ENCODE assay signal across 33 mouse cellular contexts in the genomic region with DNA sequence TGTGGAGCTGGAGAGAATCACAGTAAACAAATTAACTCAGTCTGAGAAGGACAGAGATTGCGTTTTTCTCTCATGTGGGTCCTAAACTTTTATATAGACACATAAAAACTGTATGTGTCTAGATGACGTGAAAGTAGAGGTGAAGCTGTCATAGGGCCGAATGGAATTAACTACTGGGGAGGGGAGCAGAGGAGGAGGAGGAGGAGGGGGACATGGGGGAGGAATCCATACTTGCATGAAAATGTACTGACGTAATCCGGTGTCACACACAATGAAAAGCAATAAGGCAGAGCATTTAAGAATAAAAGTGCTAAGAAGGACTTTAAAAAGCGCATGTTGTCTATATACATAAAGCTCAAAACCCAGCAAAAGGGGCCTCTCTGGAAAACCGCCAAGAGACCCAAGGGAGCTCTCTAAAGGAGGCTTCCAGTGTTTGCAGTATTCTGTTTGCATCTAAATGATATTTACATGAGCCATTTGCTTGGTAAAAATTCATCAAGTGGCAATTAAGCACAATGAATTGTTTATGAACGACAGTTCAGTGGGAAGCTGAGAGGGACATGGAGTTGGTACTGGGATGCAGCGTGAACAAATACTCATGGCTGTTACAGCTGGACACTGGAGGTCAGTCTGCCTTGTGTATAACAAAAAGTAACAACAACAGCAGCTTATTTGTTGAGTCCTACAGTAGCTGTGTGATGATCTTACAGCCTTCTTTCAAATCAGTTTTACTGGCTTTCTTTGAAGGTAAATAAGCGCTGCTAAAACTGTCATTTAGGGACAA. TPM values are rescaled to one million over a fixed set of nuclear protein-coding genes. Genes with fewer than 3 reads are reported as not detected.
DNase-seq lines count a peak whose midpoint lies in the region; ATAC-seq lines count a peak whose summit lies in the region.
"Had no signal": no experiment of that assay in that cellular context is flagged by ENCODE, and none has a peak within 500 bp of the region (broad histone marks: within the 10 kb centered on the region; RNA-seq: fewer than 3 reads in every experiment).

No protein-coding gene starts in this region.

- H3K27me3 ChIP-seq in forebrain, embryonic 13.5 days, result no peaks in the 10 kb centered on the region; the same call in 1 of the 2 replicates
- H3K27me3 ChIP-seq in forebrain, embryonic 11.5 days (ENCODE audit: control insufficient read depth, insufficient read depth, low read length), result no peaks in the 10 kb centered on the region
- no peaks in the 10 kb centered on the region for H3K27me3 ChIP-seq in hindbrain, embryonic 14.5 days (ENCODE audit: control insufficient read depth, insufficient read depth, low read length)
- no peaks in the 10 kb centered on the region for H3K27me3 ChIP-seq in hindbrain, embryonic 10.5 days (ENCODE audit: insufficient read depth, poor library complexity, severe bottlenecking)
- no peaks in the 10 kb centered on the region for H3K27me3 ChIP-seq in midbrain, embryonic 15.5 days (replicated peaks)
- no peaks in the 10 kb centered on the region for H3K27me3 ChIP-seq in midbrain, embryonic 13.5 days
- H3K27me3 ChIP-seq in hindbrain, embryonic 16.5 days (replicated peaks; ENCODE audit: control insufficient read depth, insufficient read depth, low read length), result no peaks in the 10 kb centered on the region
- H3K27me3 ChIP-seq: embryonic facial prominence, embryonic 13.5 days; forebrain, embryonic 12.5 days; limb, embryonic 13.5 days; liver, embryonic 13.5 days had no signal

- no peak for DNase-seq in forebrain, embryonic 11.5 days (ENCODE audit: low spot score)
- peak; percentile 54 for DNase-seq in hindbrain, embryonic 14.5 days (ENCODE audit: low spot score)
- no peak for DNase-seq in hindbrain, embryonic 10.5 days (ENCODE audit: low spot score)
- DNase-seq in ovary, postnatal 14 days (ENCODE audit: low spot score), result no peak
- DNase-seq: adrenal gland, postnatal 10 days; cerebellum, adult 11 months; cerebellum, adult 9-10 months; embryo, embryonic 11 days; gastrocnemius, postnatal 25 days; heart, adult 18-20 months; heart, postnatal 4 days; kidney, adult 11 months; kidney, postnatal 14 days; liver, embryonic 13.5 days; lung, adult 18-20 months; lung, postnatal 10 days; right cerebral cortex, adult 18-20 months; spleen, adult 18-20 months; thymus, postnatal 14 days had no signal

- peaks cover 12% of the 10 kb centered on the region for H3K4me1 ChIP-seq in forebrain, embryonic 13.5 days
- H3K4me1 ChIP-seq in forebrain, embryonic 11.5 days (replicated peaks; ENCODE audit: control insufficient read depth, insufficient read depth, low read length), result no peaks in the 10 kb centered on the region
- H3K4me1 ChIP-seq in hindbrain, embryonic 14.5 days (replicated peaks; ENCODE audit: control insufficient read depth, insufficient read depth, low read length), result peaks cover 13% of the 10 kb centered on the region; the same call in 1 of the 2 replicates
- no peaks in the 10 kb centered on the region for H3K4me1 ChIP-seq in hindbrain, embryonic 10.5 days (replicated peaks)
- H3K4me1 ChIP-seq in midbrain, embryonic 15.5 days, result peaks cover 11% of the 10 kb centered on the region; the same call in 1 of the 2 replicates
- peaks cover 10% of the 10 kb centered on the region for H3K4me1 ChIP-seq in midbrain, embryonic 13.5 days (replicated peaks)
- peaks cover 6% of the 10 kb centered on the region for H3K4me1 ChIP-seq in hindbrain, embryonic 16.5 days (ENCODE audit: control insufficient read depth, insufficient read depth, low read depth, low read length)
- H3K4me1 ChIP-seq: embryonic facial prominence, embryonic 13.5 days; liver, embryonic 13.5 days had no signal

- no peak overlapping the region for H3K4me3 ChIP-seq in forebrain, embryonic 13.5 days
- no peak overlapping the region for H3K4me3 ChIP-seq in forebrain, embryonic 11.5 days (ENCODE audit: low read depth, low read length)
- no peak overlapping the region for H3K4me3 ChIP-seq in hindbrain, embryonic 14.5 days (replicated peaks; ENCODE audit: low read length)
- no peak overlapping the region for H3K4me3 ChIP-seq in hindbrain, embryonic 10.5 days
- no peak overlapping the region for H3K4me3 ChIP-seq in midbrain, embryonic 15.5 days
- no peak overlapping the region for H3K4me3 ChIP-seq in midbrain, embryonic 13.5 days (replicated peaks)
- H3K4me3 ChIP-seq in hindbrain, embryonic 16.5 days (ENCODE audit: low read length), result no peak overlapping the region
- H3K4me3 ChIP-seq: embryonic facial prominence, embryonic 13.5 days; erythroblast, embryonic 14.5 days; forebrain, embryonic 12.5 days; left cerebral cortex, adult 2 months; limb, embryonic 13.5 days; liver, embryonic 13.5 days had no signal

- no peak overlapping the region for H3K9ac ChIP-seq in forebrain, embryonic 13.5 days
- H3K9ac ChIP-seq in forebrain, embryonic 11.5 days (ENCODE audit: low read length), result no peak overlapping the region
- no peak overlapping the region for H3K9ac ChIP-seq in hindbrain, embryonic 14.5 days
- H3K9ac ChIP-seq in midbrain, embryonic 15.5 days, result no peak overlapping the region
- H3K9ac ChIP-seq in midbrain, embryonic 13.5 days (replicated peaks), result no peak overlapping the region
- no peak overlapping the region for H3K9ac ChIP-seq in hindbrain, embryonic 16.5 days (ENCODE audit: low read depth, low read length)
- H3K9ac ChIP-seq: embryonic facial prominence, embryonic 13.5 days; forebrain, embryonic 12.5 days; limb, embryonic 13.5 days; liver, embryonic 13.5 days had no signal

- WGBS in forebrain, embryonic 13.5 days, result 49% methylated on average over 10 of the region's 10 CpGs
- WGBS in forebrain, embryonic 11.5 days, result 73% methylated on average over 10 of the region's 10 CpGs
- 56% methylated on average over 10 of the region's 10 CpGs for WGBS in hindbrain, embryonic 14.5 days
- 82% methylated on average over 10 of the region's 10 CpGs for WGBS in hindbrain, embryonic 10.5 days
- WGBS in midbrain, embryonic 15.5 days, result 46% methylated on average over 10 of the region's 10 CpGs
- WGBS in midbrain, embryonic 13.5 days, result 59% methylated on average over 10 of the region's 10 CpGs
- 45% methylated on average over 10 of the region's 10 CpGs for WGBS in hindbrain, embryonic 16.5 days

- H3K36me3 ChIP-seq in forebrain, embryonic 13.5 days (ENCODE audit: poor library complexity, severe bottlenecking), result no peaks in the 10 kb centered on the region
- H3K36me3 ChIP-seq in forebrain, embryonic 11.5 days (ENCODE audit: control insufficient read depth, insufficient read depth, low read length), result no peaks in the 10 kb centered on the region
- H3K36me3 ChIP-seq in hindbrain, embryonic 14.5 days (replicated peaks; ENCODE audit: control insufficient read depth, insufficient read depth), result no peaks in the 10 kb centered on the region
- H3K36me3 ChIP-seq in hindbrain, embryonic 10.5 days, result no peaks in the 10 kb centered on the region
- H3K36me3 ChIP-seq in midbrain, embryonic 15.5 days (replicated peaks), result no peaks in the 10 kb centered on the region
- H3K36me3 ChIP-seq in midbrain, embryonic 13.5 days, result no peaks in the 10 kb centered on the region
- no peaks in the 10 kb centered on the region for H3K36me3 ChIP-seq in hindbrain, embryonic 16.5 days (ENCODE audit: control insufficient read depth, insufficient read depth, low read length)
- H3K36me3 ChIP-seq: embryonic facial prominence, embryonic 13.5 days; forebrain, embryonic 12.5 days; G1E; limb, embryonic 13.5 days; liver, embryonic 13.5 days had no signal

- peak; percentile 33; the same call in 1 of the 2 replicates for ATAC-seq in forebrain, embryonic 13.5 days
- no peak for ATAC-seq in forebrain, embryonic 11.5 days (replicated peaks; ENCODE audit: low FRiP score)
- ATAC-seq in hindbrain, embryonic 14.5 days (ENCODE audit: low FRiP score), result no peak
- ATAC-seq in midbrain, embryonic 15.5 days (replicated peaks), result 0 out of 2 replicates have a peak, but pooled peaks have one; percentile 24
- no peak for ATAC-seq in midbrain, embryonic 13.5 days
- peak; percentile 58; the same call in 1 of the 2 replicates for ATAC-seq in hindbrain, embryonic 16.5 days
- ATAC-seq: inflammation-experienced regulatory T-cells, adult 6 months; Patski had no signal

- H3K4me2 ChIP-seq in forebrain, embryonic 13.5 days, result no peak overlapping the region
- no peak overlapping the region for H3K4me2 ChIP-seq in forebrain, embryonic 11.5 days (ENCODE audit: low read depth, low read length, severe bottlenecking)
- no peak overlapping the region for H3K4me2 ChIP-seq in hindbrain, embryonic 14.5 days (replicated peaks)
- H3K4me2 ChIP-seq in midbrain, embryonic 15.5 days, result no peak overlapping the region
- no peak overlapping the region for H3K4me2 ChIP-seq in midbrain, embryonic 13.5 days (replicated peaks)
- H3K4me2 ChIP-seq in hindbrain, embryonic 16.5 days (ENCODE audit: low read length), result no peak overlapping the region
- H3K4me2 ChIP-seq: embryonic facial prominence, embryonic 13.5 days; forebrain, embryonic 12.5 days; heart, embryonic 11.5 days; limb, embryonic 13.5 days; liver, embryonic 13.5 days had no signal

- H3K9me3 ChIP-seq in forebrain, embryonic 13.5 days (replicated peaks), result no peaks in the 10 kb centered on the region
- H3K9me3 ChIP-seq in forebrain, embryonic 11.5 days (ENCODE audit: control insufficient read depth, low read length), result no peaks in the 10 kb centered on the region
- no peaks in the 10 kb centered on the region for H3K9me3 ChIP-seq in hindbrain, embryonic 14.5 days (ENCODE audit: control insufficient read depth, low read length)
- H3K9me3 ChIP-seq in hindbrain, embryonic 10.5 days, result no peaks in the 10 kb centered on the region
- no peaks in the 10 kb centered on the region for H3K9me3 ChIP-seq in midbrain, embryonic 15.5 days
- no peaks in the 10 kb centered on the region for H3K9me3 ChIP-seq in midbrain, embryonic 13.5 days
- H3K9me3 ChIP-seq in hindbrain, embryonic 16.5 days (ENCODE audit: control insufficient read depth, low read length), result no peaks in the 10 kb centered on the region
- H3K9me3 ChIP-seq: embryonic facial prominence, embryonic 13.5 days; forebrain, embryonic 12.5 days; G1E; limb, embryonic 13.5 days; liver, embryonic 13.5 days had no signal

- H3K27ac ChIP-seq in forebrain, embryonic 13.5 days, result no peak overlapping the region
- H3K27ac ChIP-seq in forebrain, embryonic 11.5 days (ENCODE audit: low read depth, low read length), result no peak overlapping the region
- H3K27ac ChIP-seq in hindbrain, embryonic 14.5 days, result no peak overlapping the region
- no peak overlapping the region for H3K27ac ChIP-seq in hindbrain, embryonic 10.5 days
- no peak overlapping the region for H3K27ac ChIP-seq in midbrain, embryonic 15.5 days
- H3K27ac ChIP-seq in midbrain, embryonic 13.5 days, result no peak overlapping the region
- H3K27ac ChIP-seq in hindbrain, embryonic 16.5 days (ENCODE audit: low read depth, low read length), result no peak overlapping the region
- H3K27ac ChIP-seq: embryonic facial prominence, embryonic 13.5 days; forebrain, embryonic 12.5 days; left cerebral cortex, adult 2 months; limb, embryonic 13.5 days; liver, embryonic 13.5 days had no signal

RNA-seq across cellular contexts. Expression of a gene that starts 45.9 kb away (rescaled TPM):
- 0.83 and 1.4 TPM in 2 replicates for polyA plus RNA-seq in forebrain, embryonic 13.5 days (2015; fragmentation: Nextera tagmentation; extraction: Ambion mirVana)
- polyA plus RNA-seq in forebrain, embryonic 11.5 days (2014; fragmentation: Nextera tagmentation; extraction: Ambion mirVana), result 0.55 and 0.77 TPM in 2 replicates
- polyA plus RNA-seq in hindbrain, embryonic 14.5 days (2014; fragmentation: Nextera tagmentation; extraction: Ambion mirVana), result 5.7 and 6.5 TPM in 2 replicates
- 0.39 and 0.41 TPM in 2 replicates for polyA plus RNA-seq in hindbrain, embryonic 10.5 days (2016; fragmentation: Nextera tagmentation; extraction: Ambion mirVana)
- polyA plus RNA-seq in midbrain, embryonic 15.5 days (2015; fragmentation: Nextera tagmentation; extraction: Ambion mirVana), result 3.2 and 3.9 TPM in 2 replicates
- 1.9 and 2.3 TPM in 2 replicates for polyA plus RNA-seq in midbrain, embryonic 13.5 days (2015; fragmentation: Nextera tagmentation; extraction: Ambion mirVana)
- 5.1 and 5.6 TPM in 2 replicates for polyA plus RNA-seq in hindbrain, embryonic 16.5 days (2015; fragmentation: Nextera tagmentation; extraction: Ambion mirVana)
- polyA plus RNA-seq: erythroblast, embryonic 14.5 days; G1E; kidney, embryonic 14.5 days; liver, embryonic 13.5 days; Patski had no signal

Comparison
In these comparisons a context has a peak if more than half of its experiments do, and no peak if none do; other contexts are left out.
1. ATAC-seq: peak in forebrain, embryonic 13.5 days (single experiment), midbrain, embryonic 15.5 days (single experiment) and hindbrain, embryonic 16.5 days (single experiment); none in forebrain, embryonic 11.5 days (single experiment), hindbrain, embryonic 14.5 days (single experiment) and midbrain, embryonic 13.5 days (single experiment).